In genomic region chr1:135800192-135800950, GRCm38 (mm10) we compare ENCODE assay signal across 11 mouse cellular contexts. TPM values are rescaled to one million over a fixed set of nuclear protein-coding genes. Genes with fewer than 3 reads are reported as not detected.
DNase-seq lines count a peak whose midpoint lies in the region; ATAC-seq and TF ChIP-seq lines count a peak whose summit lies in the region.
"Had no signal": no experiment of that assay in that cellular context is flagged by ENCODE, and none has a peak within 500 bp of the region (broad histone marks: within the 10 kb centered on the region; RNA-seq: fewer than 3 reads in every experiment).

No protein-coding gene starts in this region.

- DNase-seq in lung, embryonic 14.5 days, result peak; percentile 83
- no peak for DNase-seq in lung, postnatal 10 days
- peak; percentile 67 to 74 for DNase-seq in heart, postnatal 10 days
- DNase-seq in kidney, adult 8-10 months, result no peak
- DNase-seq in adipocyte (ENCODE audit: low spot score), result no peak
- no peak for DNase-seq in right cerebral cortex, postnatal 36 days (ENCODE audit: low spot score in 2 of 2)
- DNase-seq: cerebellum, adult 9-10 months; thymus, adult 2 months had no signal

- no peaks in the 10 kb centered on the region for H3K36me3 ChIP-seq in lung, embryonic 14.5 days (ENCODE audit: insufficient read depth)
- no peaks in the 10 kb centered on the region for H3K36me3 ChIP-seq in intestine, embryonic 16.5 days (ENCODE audit: control insufficient read depth, insufficient read depth, low read length)
- no peaks in the 10 kb centered on the region for H3K36me3 ChIP-seq in small intestine, adult 2 months (ENCODE audit: control insufficient read depth, insufficient read depth, low read length)

- ATAC-seq in lung, embryonic 14.5 days (ENCODE audit: insufficient read depth), result peak; percentile 84
- ATAC-seq in intestine, embryonic 16.5 days, result peak; percentile 54

- 25% methylated on average over 8 of the region's 8 CpGs for WGBS in lung, embryonic 14.5 days
- 23% methylated on average over 8 of the region's 8 CpGs for WGBS in intestine, embryonic 16.5 days
- 40% methylated on average over 8 of the region's 8 CpGs for WGBS in small intestine, adult 2 months

- H3K4me1 ChIP-seq in lung, embryonic 14.5 days (ENCODE audit: insufficient read depth), result peaks cover 19% of the 10 kb centered on the region
- peaks cover 37% of the 10 kb centered on the region for H3K4me1 ChIP-seq in intestine, embryonic 16.5 days (ENCODE audit: control insufficient read depth, insufficient read depth, low read length)
- peaks cover 31% of the 10 kb centered on the region for H3K4me1 ChIP-seq in small intestine, adult 2 months (ENCODE audit: control insufficient read depth, insufficient read depth, insufficient read length, low read length)

- peak overlapping the region; percentile 80 for H3K27ac ChIP-seq in lung, embryonic 14.5 days (ENCODE audit: low read depth)
- H3K27ac ChIP-seq in intestine, embryonic 16.5 days (ENCODE audit: low read length), result peak overlapping the region; percentile 89
- H3K27ac ChIP-seq in small intestine, adult 2 months (ENCODE audit: insufficient read depth, low read depth, low read length), result peak overlapping the region; percentile 12; the same call in 1 of the 2 replicates

- H3K4me3 ChIP-seq in lung, embryonic 14.5 days (ENCODE audit: low read depth, low read length), result peak overlapping the region; percentile 3; the same call in 1 of the 2 replicates
- no peak overlapping the region for H3K4me3 ChIP-seq in intestine, embryonic 16.5 days (ENCODE audit: low read length)
- no peak overlapping the region for H3K4me3 ChIP-seq in small intestine, adult 2 months (ENCODE audit: low read depth, low read length)

- intact Hi-C loops in heart, postnatal 10 days (cut with DNase I), result no loop called here

- no peaks in the 10 kb centered on the region for H3K27me3 ChIP-seq in lung, embryonic 14.5 days (ENCODE audit: insufficient read depth, low read length)
- no peaks in the 10 kb centered on the region for H3K27me3 ChIP-seq in intestine, embryonic 16.5 days (replicated peaks; ENCODE audit: control insufficient read depth, insufficient read depth, low read length)
- no peaks in the 10 kb centered on the region for H3K27me3 ChIP-seq in small intestine, adult 2 months (ENCODE audit: control insufficient read depth, insufficient read depth, low read length)

- peak overlapping the region; percentile 36; the same call in 1 of the 2 replicates for H3K4me2 ChIP-seq in lung, embryonic 14.5 days
- H3K4me2 ChIP-seq in intestine, embryonic 16.5 days (ENCODE audit: low read depth, low read length), result no peak overlapping the region; the same call in 1 of the 2 replicates

- H3K9ac ChIP-seq in lung, embryonic 14.5 days, result peak overlapping the region; percentile 20; the same call in 1 of the 2 replicates
- peak overlapping the region; percentile 27 for H3K9ac ChIP-seq in intestine, embryonic 16.5 days (ENCODE audit: low read depth, low read length)

- H3K9me3 ChIP-seq in lung, embryonic 14.5 days (ENCODE audit: low read depth, low read length), result no peaks in the 10 kb centered on the region
- H3K9me3 ChIP-seq in intestine, embryonic 16.5 days (ENCODE audit: control insufficient read depth, low read length), result no peaks in the 10 kb centered on the region

- TF ChIP-seq CTCF in lung, embryonic 14.5 days (IDR thresholded peaks at IDR 0.05; ENCODE audit: low read depth), result no peak
- no peak for TF ChIP-seq CTCF in small intestine, adult 2 months (IDR thresholded peaks at IDR 0.05; ENCODE audit: extremely low read depth, insufficient read length, insufficient replicate concordance, low read depth, low read length)

- no peak for TF ChIP-seq POLR2A in small intestine, adult 2 months (IDR thresholded peaks at IDR 0.05; ENCODE audit: low read depth, low read length)

RNA-seq across cellular contexts. Expression of gene Lad1, which starts 18.0 kb away (rescaled TPM):
- 14.4 and 14.5 TPM in 2 replicates for polyA plus RNA-seq in lung, embryonic 14.5 days (2014; fragmentation: Nextera tagmentation; extraction: Ambion mirVana)
- 10 to 100 TPM in 1 of 2 experiments, 1 to 10 TPM in 1; 9.4 to 10.8 TPM for total RNA-seq in heart, postnatal 10 days (2021)
- polyA plus RNA-seq in intestine, embryonic 16.5 days (2015; fragmentation: Nextera tagmentation; extraction: Ambion mirVana), result 260 and 283 TPM in 2 replicates
- 128 and 314 TPM in 2 replicates for polyA plus RNA-seq in small intestine, adult 2 months (2012; rRNA removed)
- total RNA-seq: gastrocnemius, adult 8-10 months had no signal

RNA-seq across cellular contexts. Expression of gene Tnni1, which starts 21.1 kb away (rescaled TPM):
- 11.4 and 63.9 TPM in 2 replicates for polyA plus RNA-seq in lung, embryonic 14.5 days (2014; fragmentation: Nextera tagmentation; extraction: Ambion mirVana)
- total RNA-seq in heart, postnatal 10 days (2021), result 100 to 1,000 TPM; 610 to 792 TPM
- 6.4 and 8.7 TPM in 2 replicates for polyA plus RNA-seq in intestine, embryonic 16.5 days (2015; fragmentation: Nextera tagmentation; extraction: Ambion mirVana)
- polyA plus RNA-seq in small intestine, adult 2 months (2012; rRNA removed), result 0.42 and 5.0 TPM in 2 replicates

RNA-seq across cellular contexts. Expression of gene Phlda3, which starts 34.5 kb away (rescaled TPM):
- 75.4 and 79.5 TPM in 2 replicates for polyA plus RNA-seq in lung, embryonic 14.5 days (2014; fragmentation: Nextera tagmentation; extraction: Ambion mirVana)
- total RNA-seq in heart, postnatal 10 days (2021), result 10 to 100 TPM; 35.4 to 36.7 TPM
- polyA plus RNA-seq in intestine, embryonic 16.5 days (2015; fragmentation: Nextera tagmentation; extraction: Ambion mirVana), result 36.2 and 36.6 TPM in 2 replicates
- polyA plus RNA-seq in small intestine, adult 2 months (2012; rRNA removed), result 8.7 and 10.5 TPM in 2 replicates

RNA-seq across cellular contexts. Expression of gene Tnnt2, which starts 35.8 kb away (rescaled TPM):
- 6.0 and 57.2 TPM in 2 replicates for polyA plus RNA-seq in lung, embryonic 14.5 days (2014; fragmentation: Nextera tagmentation; extraction: Ambion mirVana)
- 1,000 to 10,000 TPM; 7,447 to 7,490 TPM for total RNA-seq in heart, postnatal 10 days (2021)
- 23.5 and 26.7 TPM in 2 replicates for polyA plus RNA-seq in intestine, embryonic 16.5 days (2015; fragmentation: Nextera tagmentation; extraction: Ambion mirVana)
- 0.56 TPM in 2 replicates for polyA plus RNA-seq in small intestine, adult 2 months (2012; rRNA removed)

Comparison
In these comparisons a context has a peak if more than half of its experiments do, and no peak if none do; other contexts are left out.
1. DNase-seq: peak in lung, embryonic 14.5 days (single experiment) and heart, postnatal 10 days (2 of 2); none in lung, postnatal 10 days (single experiment), kidney, adult 8-10 months (0 of 2), adipocyte (single experiment) and right cerebral cortex, postnatal 36 days (0 of 2).
2. H3K27ac ChIP-seq: peak in every context shown above with its lines; median percentile 89 in intestine, embryonic 16.5 days; 80 in lung, embryonic 14.5 days; 12 in small intestine, adult 2 months.